Mouse (Mus musculus): ENCODE results near the gene Rtkn.

The Rtkn gene

GRCm38 (mm10) chr6:83134951-83135513, at the start of gene Rtkn:
Rtkn (plus strand) TSS chr6:83135463.
- no peak for DNase-seq (ENCODE audit: low spot score in 2 of 2)

GRCm38 (mm10) chr6:83086121-83087035, 48.9 kb upstream of the Rtkn start, which contains the start of gene Lbx2:
Lbx2 (plus strand) TSS chr6:83086367.
- no peak for DNase-seq (ENCODE audit: low spot score in 2 of 2)

- DNase-seq (ENCODE audit: low spot score in 2 of 2), result no peak
Measured at GRCm38 (mm10) chr6:83087205-83087925, 47.9 kb upstream of the Rtkn start.

- no peak for DNase-seq (ENCODE audit: low spot score in 2 of 2)
Measured at GRCm38 (mm10) chr6:83087926-83088260, 47.4 kb upstream of the Rtkn start.

- no peak for DNase-seq (ENCODE audit: low spot score in 2 of 2)
Measured at GRCm38 (mm10) chr6:83092416-83093127, 42.7 kb upstream of the Rtkn start.

GRCm38 (mm10) chr6:83095968-83096367, 39.3 kb upstream of the Rtkn start:
- DNase-seq (ENCODE audit: low spot score in 2 of 2), result no peak

GRCm38 (mm10) chr6:83098411-83098810, 36.9 kb upstream of the Rtkn start:
- DNase-seq (ENCODE audit: low spot score in 2 of 2), result no peak

GRCm38 (mm10) chr6:83101316-83101687, 34.0 kb upstream of the Rtkn start, which contains the start of the genes Ccdc142 and Gm42688:
Ccdc142 (plus strand) TSS chr6:83101601.
Gm42688 (plus strand) TSS chr6:83101617.
- peak; percentile 83 to 87 for DNase-seq (ENCODE audit: low spot score in 2 of 2)

- DNase-seq (ENCODE audit: low spot score in 2 of 2), result peak; percentile 42 to 65
Measured at GRCm38 (mm10) chr6:83101688-83102556, 33.3 kb upstream of the Rtkn start.

- peak in 1 of 2 experiments; percentile 42 for DNase-seq (ENCODE audit: low spot score in 2 of 2)
Measured at GRCm38 (mm10) chr6:83103130-83103650, 32.1 kb upstream of the Rtkn start.

- DNase-seq (ENCODE audit: low spot score in 2 of 2), result peak in 1 of 2 experiments; percentile 54
Measured at GRCm38 (mm10) chr6:83104158-83104557, 31.1 kb upstream of the Rtkn start.

- DNase-seq (ENCODE audit: low spot score in 2 of 2), result peak; percentile 55 to 63
Measured at GRCm38 (mm10) chr6:83107566-83108400, 27.5 kb upstream of the Rtkn start.

- DNase-seq (ENCODE audit: low spot score in 2 of 2), result peak; percentile 72 to 78
Measured at GRCm38 (mm10) chr6:83108762-83109668, 26.2 kb upstream of the Rtkn start, which contains the start of gene Mrpl53. Mrpl53 (plus strand) TSS chr6:83109040.

- no peak for DNase-seq (ENCODE audit: low spot score in 2 of 2)
Measured at GRCm38 (mm10) chr6:83111510-83112136, 23.6 kb upstream of the Rtkn start.

- peak; percentile 82 to 92 for DNase-seq (ENCODE audit: low spot score in 2 of 2)
Measured at GRCm38 (mm10) chr6:83115011-83115671, 20.1 kb upstream of the Rtkn start, which contains the start of gene Mogs. Mogs (plus strand) TSS chr6:83115496.

- DNase-seq (ENCODE audit: low spot score in 2 of 2), result no peak
Measured at GRCm38 (mm10) chr6:83115682-83116372, 19.4 kb upstream of the Rtkn start.

All from frontal cortex, postnatal 10 days (tissue).